Mouse (Mus musculus) limb, embryonic 10.5 days (tissue): Measurements from ENCODE around the gene Galnt7. TPM values are rescaled to one million over a fixed set of nuclear protein-coding genes. Genes with fewer than 3 reads are reported as not detected.
"Not testable (repeated sequence)": the region's sequence is repeated elsewhere in the genome, so short reads cannot be mapped to it uniquely, and the experiment has no call there.

ENCODE experiments used
- DNase-seq: peaks from one replicate; pipeline ENCODE4 v3.0.0-alpha.2; 2017; ENCODE audit warnings: low spot score
- H3K27ac ChIP-seq: fragments of 300-500 bp; sonication (generic); 2 replicates; pipeline ENCODE4 v1.5.1; 2016; ENCODE audit warnings: mild to moderate bottlenecking
- H3K27me3 ChIP-seq: fragments of 300-500 bp; sonication (generic); 2 replicates; pipeline ENCODE4 v1.6.1; 2016; ENCODE audit warnings: low read depth, mild to moderate bottlenecking; ENCODE audit not compliant: poor library complexity, severe bottlenecking
- H3K36me3 ChIP-seq: fragments of 300-500 bp; sonication (generic); 2 replicates; pipeline ENCODE4 v1.6.1; 2016; ENCODE audit warnings: mild to moderate bottlenecking, moderate library complexity
- H3K4me1 ChIP-seq: fragments of 300-500 bp; sonication (generic); 2 replicates; pipeline ENCODE4 v1.6.1; 2016
- H3K4me3 ChIP-seq: fragments of 300-500 bp; sonication (generic); 2 replicates; pipeline ENCODE4 v1.5.1; 2016; ENCODE audit warnings: mild to moderate bottlenecking, moderate library complexity
- H3K9me3 ChIP-seq: fragments of 300-500 bp; sonication (generic); replicated peaks from 2 replicates; pipeline ENCODE4 v1.6.1; 2016; ENCODE audit warnings: mild to moderate bottlenecking
- WGBS: fragments of 180-500 bp; shearing (Covaris S2); methylation state at CpG from one replicate; pipeline ENCODE4 v1.1.7; 2016; 5-methylcytosine and 5-hydroxymethylcytosine counted together
- polyA plus RNA-seq: library from polyadenylated mRNA; unstranded; fragments of >200 nt; fragmentation: Nextera tagmentation; extraction: Ambion mirVana; gene quantifications from 2 replicates; pipeline ENCODE4 v1.2.1, GENCODE M21; 2016

The Galnt7 gene
- polyA plus RNA-seq, 1 experiment from 2014 or later = 26.4 TPM

GRCm38 (mm10) chr8:57540951-57541350 is 111.9 kb downstream of the Galnt7 start:
- Histone ChIP-seq H3K36me3 (peaks cover 21% of the 10 kb centered on the region), H3K27ac (no peak overlapping the region), H3K27me3 (no peaks in the 10 kb centered on the region), H3K4me3 (no peak overlapping the region), H3K9me3 (no peaks in the 10 kb centered on the region), H3K4me1 (no peaks in the 10 kb centered on the region)
- no peak for DNase-seq
- 96% methylated on average over 11 of the region's 11 CpGs for WGBS

GRCm38 (mm10) chr8:57540110-57540838 is 112.6 kb downstream of the Galnt7 start:
- Histone ChIP-seq H3K4me3 (no peak overlapping the region), H3K27ac (no peak overlapping the region), H3K4me1 (no peaks in the 10 kb centered on the region), H3K36me3 (peaks cover 28% of the 10 kb centered on the region), H3K9me3 (no peaks in the 10 kb centered on the region), H3K27me3 (no peaks in the 10 kb centered on the region)
- peak; percentile 67 for DNase-seq
- WGBS = 50% methylated on average over 12 of the region's 12 CpGs

GRCm38 (mm10) chr8:57538601-57539000 is 114.2 kb downstream of the Galnt7 start:
- Histone ChIP-seq H3K9me3 (no peaks in the 10 kb centered on the region), H3K27me3 (no peaks in the 10 kb centered on the region), H3K4me1 (peaks cover 5% of the 10 kb centered on the region), H3K27ac (no peak overlapping the region), H3K4me3 (no peak overlapping the region), H3K36me3 (peaks cover 35% of the 10 kb centered on the region)
- 90% methylated on average over 7 of the region's 7 CpGs for WGBS
- no peak for DNase-seq

DNA sequence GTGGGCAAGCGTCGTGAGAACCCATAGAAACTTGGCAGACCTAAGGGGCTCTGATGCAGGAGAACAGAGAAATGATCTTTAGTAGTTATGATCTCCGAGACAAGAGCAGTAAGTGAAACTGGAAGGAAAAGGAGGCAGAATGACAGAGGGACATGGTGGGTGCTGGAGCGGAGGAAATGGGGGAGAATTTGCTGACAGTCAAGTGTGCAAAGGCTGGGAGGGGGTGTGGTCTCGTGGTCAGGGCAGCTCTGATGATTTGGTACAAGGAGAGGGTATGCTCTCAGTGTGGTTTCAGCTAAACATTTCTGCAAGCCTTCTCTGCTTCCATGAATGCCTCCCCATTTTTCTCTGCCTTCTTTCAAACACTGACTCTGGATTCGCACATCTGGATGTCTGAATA is 116.7 kb downstream of the Galnt7 start:
- Histone ChIP-seq H3K4me3 (no peak overlapping the region), H3K27me3 (no peaks in the 10 kb centered on the region), H3K9me3 (no peaks in the 10 kb centered on the region), H3K4me1 (peaks cover 5% of the 10 kb centered on the region), H3K27ac (no peak overlapping the region), H3K36me3 (peaks cover 42% of the 10 kb centered on the region)
- no peak for DNase-seq
- WGBS = 88% methylated on average over 6 of the region's 6 CpGs

GRCm38 (mm10) chr8:57534495-57534894 is 118.3 kb downstream of the Galnt7 start:
- H3K9me3 ChIP-seq = no peaks in the 10 kb centered on the region
- 82% methylated on average over 4 of the region's 4 CpGs for WGBS
- peaks cover 46% of the 10 kb centered on the region for H3K36me3 ChIP-seq
- DNase-seq = no peak
- H3K4me3 ChIP-seq = no peak overlapping the region
- H3K27ac ChIP-seq = no peak overlapping the region
- H3K4me1 ChIP-seq = peaks cover 12% of the 10 kb centered on the region
- no peaks in the 10 kb centered on the region for H3K27me3 ChIP-seq

GRCm38 (mm10) chr8:57533106-57533505 is 119.7 kb downstream of the Galnt7 start:
- DNase-seq = no peak
- Histone ChIP-seq H3K27me3 (no peaks in the 10 kb centered on the region), H3K27ac (no peak overlapping the region), H3K36me3 (peaks cover 52% of the 10 kb centered on the region), H3K9me3 (no peaks in the 10 kb centered on the region), H3K4me3 (no peak overlapping the region), H3K4me1 (peaks cover 12% of the 10 kb centered on the region)
- 93% methylated on average over 4 of the region's 4 CpGs for WGBS

DNA sequence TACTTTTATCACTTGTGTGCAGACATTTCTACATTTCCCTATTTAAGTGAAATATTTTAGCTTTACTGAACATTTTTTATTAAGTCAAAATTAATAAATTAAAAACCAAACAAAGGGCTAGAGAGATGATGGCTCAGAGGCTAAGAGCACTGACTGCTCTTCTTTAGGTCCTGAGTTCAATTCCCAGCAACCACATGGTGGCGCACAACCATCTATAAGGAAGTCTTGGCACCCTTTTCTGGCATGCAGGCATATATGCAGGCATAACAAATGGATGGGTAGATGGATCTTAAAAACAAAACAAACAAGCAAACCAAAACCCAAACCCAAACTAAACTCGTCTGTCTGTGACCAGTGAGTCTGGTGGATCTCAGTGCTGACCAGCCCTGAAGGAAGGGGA is 120.6 kb downstream of the Galnt7 start:
- WGBS = 54% methylated on average over 2 of the region's 2 CpGs
- H3K4me1 ChIP-seq = peaks cover 12% of the 10 kb centered on the region

GRCm38 (mm10) chr8:57530666-57531349 is 122.0 kb downstream of the Galnt7 start:
- H3K27me3 ChIP-seq = no peaks in the 10 kb centered on the region
- no peak overlapping the region; the same call in 1 of the 2 replicates for H3K27ac ChIP-seq
- peaks cover 66% of the 10 kb centered on the region for H3K36me3 ChIP-seq
- H3K4me1 ChIP-seq = peaks cover 12% of the 10 kb centered on the region
- DNase-seq = peak; percentile 85
- H3K9me3 ChIP-seq = no peaks in the 10 kb centered on the region
- 38% methylated on average over 15 of the region's 15 CpGs for WGBS
- H3K4me3 ChIP-seq = no peak overlapping the region

More for the DNA sequence above, 120.6 kb downstream of the Galnt7 start:
- Histone ChIP-seq H3K9me3 (no peaks in the 10 kb centered on the region), H3K27ac (no peak overlapping the region), H3K4me3 (no peak overlapping the region), H3K27me3 (no peaks in the 10 kb centered on the region), H3K36me3 (peaks cover 61% of the 10 kb centered on the region)
- DNase-seq = no peak

DNA sequence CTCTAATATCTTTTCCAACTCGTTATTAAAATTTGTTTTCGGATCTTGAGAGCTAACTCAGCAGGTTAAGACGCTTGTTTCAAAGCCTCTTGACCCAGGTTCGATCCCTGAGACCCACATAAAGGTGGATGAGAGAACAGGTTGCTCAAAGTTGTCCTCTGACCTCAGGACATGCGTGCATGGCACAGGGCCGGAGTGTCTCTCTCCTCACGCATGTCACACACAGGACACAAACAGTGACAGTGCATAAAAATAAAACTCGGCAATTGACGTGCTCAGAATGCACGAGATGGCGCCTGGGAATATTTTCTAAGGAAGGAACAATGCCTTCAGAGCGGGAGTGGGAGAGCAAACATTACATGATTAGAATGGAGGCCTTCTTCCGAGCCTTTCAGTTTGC is 122.6 kb downstream of the Galnt7 start:
- peaks cover 12% of the 10 kb centered on the region for H3K4me1 ChIP-seq
- 95% methylated on average over 13 of the region's 13 CpGs for WGBS
- DNase-seq = no peak
- no peaks in the 10 kb centered on the region for H3K27me3 ChIP-seq
- no peak overlapping the region for H3K4me3 ChIP-seq
- no peak overlapping the region for H3K27ac ChIP-seq
- H3K36me3 ChIP-seq = peaks cover 65% of the 10 kb centered on the region
- no peaks in the 10 kb centered on the region for H3K9me3 ChIP-seq

DNA sequence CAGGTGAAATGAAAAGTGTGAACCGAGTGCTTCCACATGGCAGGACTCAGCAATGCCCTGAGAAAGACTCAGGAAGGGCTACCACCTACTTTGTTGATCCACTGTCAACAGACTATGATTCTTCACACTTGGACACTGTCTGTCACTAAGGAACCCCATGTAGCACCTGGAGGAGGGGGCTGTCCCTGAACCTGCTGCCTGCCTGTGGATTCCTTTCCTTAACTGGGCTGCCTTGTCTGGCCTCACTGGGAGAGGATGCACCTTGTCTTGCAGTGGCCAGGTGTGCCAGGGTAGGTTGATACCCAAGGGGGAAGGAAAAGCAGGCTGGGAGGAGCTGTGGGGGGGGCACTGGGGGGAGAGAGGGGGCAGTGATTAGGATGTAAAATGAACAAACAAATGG is 124.8 kb downstream of the Galnt7 start:
- no peak overlapping the region for H3K4me3 ChIP-seq
- H3K4me1 ChIP-seq = peaks cover 6% of the 10 kb centered on the region
- no peak overlapping the region for H3K27ac ChIP-seq
- DNase-seq = no peak
- 96% methylated on average over 1 of the region's 1 CpGs for WGBS
- peaks cover 49% of the 10 kb centered on the region for H3K36me3 ChIP-seq
- no peaks in the 10 kb centered on the region for H3K27me3 ChIP-seq
- no peaks in the 10 kb centered on the region for H3K9me3 ChIP-seq

- no peaks in the 10 kb centered on the region for H3K4me1 ChIP-seq
- no peaks in the 10 kb centered on the region for H3K27me3 ChIP-seq
- H3K36me3 ChIP-seq = peaks cover 58% of the 10 kb centered on the region
- no peak for DNase-seq
- no peak overlapping the region for H3K27ac ChIP-seq
- no peaks in the 10 kb centered on the region for H3K9me3 ChIP-seq
- H3K4me3 ChIP-seq = no peak overlapping the region
- 90% methylated on average over 12 of the region's 12 CpGs for WGBS
Observed at GRCm38 (mm10) chr8:57520186-57520786, 132.5 kb downstream of the Galnt7 start.

DNA sequence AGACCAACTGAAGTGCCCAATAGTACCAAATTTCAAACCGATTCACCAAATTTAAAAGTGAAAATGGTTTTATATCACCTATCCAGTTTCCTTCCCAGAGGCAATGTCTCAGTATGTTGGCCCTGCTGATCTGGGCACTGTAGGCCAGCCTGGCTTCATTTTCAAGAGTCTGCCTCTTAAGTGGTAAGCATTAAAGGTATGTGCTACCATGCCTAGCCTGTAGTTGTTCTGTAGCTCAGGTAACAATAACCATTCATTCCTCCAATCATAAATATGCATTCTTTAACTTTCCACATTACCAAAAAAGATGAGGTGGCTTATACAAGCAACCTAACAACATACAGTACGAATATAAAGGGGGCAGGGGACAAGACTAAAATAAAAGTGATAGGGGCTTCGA is 135.1 kb downstream of the Galnt7 start:
- no peak overlapping the region for H3K4me3 ChIP-seq
- H3K4me1 ChIP-seq = peaks cover 5% of the 10 kb centered on the region; the same call in 1 of the 2 replicates
- H3K36me3 ChIP-seq = peaks cover 73% of the 10 kb centered on the region
- H3K27me3 ChIP-seq = no peaks in the 10 kb centered on the region
- no peak overlapping the region for H3K27ac ChIP-seq
- DNase-seq = no peak
- 93% methylated on average over 3 of the region's 3 CpGs for WGBS
- H3K9me3 ChIP-seq = no peaks in the 10 kb centered on the region

GRCm38 (mm10) chr8:57516685-57517084 is 136.1 kb downstream of the Galnt7 start:
- H3K4me3 ChIP-seq, H3K27ac ChIP-seq, H3K27me3 ChIP-seq, DNase-seq, H3K9me3 ChIP-seq, H3K4me1 ChIP-seq: not testable (repeated sequence)
- H3K36me3 ChIP-seq = peaks cover 67% of the 10 kb centered on the region
- 94% methylated on average over 4 of the region's 5 CpGs for WGBS
